Mouse (Mus musculus): ENCODE measurements around the gene Tvp23a. TPM values are rescaled to one million over a fixed set of nuclear protein-coding genes. Genes with fewer than 3 reads are reported as not detected.

Tvp23a gene
- polyA plus RNA-seq (2014; fragmentation: Illumina TruSeq; extraction: RNeasy Lipid Tissue Mini Kit (QIAGEN cat#74804); ENCODE audit: insufficient read depth, low read depth, low replicate concordance), result 0.20 TPM

DNA sequence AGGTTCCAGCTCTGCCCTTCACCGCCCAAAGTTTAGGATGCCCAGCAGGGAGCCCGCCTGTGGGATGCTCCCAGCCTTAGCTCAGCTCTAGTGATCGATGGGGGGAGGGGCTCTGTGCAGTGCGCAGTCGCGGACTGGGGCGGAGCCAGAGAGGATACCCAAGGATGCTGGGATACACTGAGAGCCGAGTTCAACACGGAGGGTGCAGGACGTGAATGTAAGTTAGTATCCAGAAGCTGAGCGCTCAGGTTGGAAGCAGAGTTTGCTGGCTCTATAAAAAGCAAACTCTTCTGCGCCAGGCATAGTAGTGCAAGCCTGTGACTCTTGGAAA, at the start of gene Tvp23a:
Gene Tvp23a, minus strand, starts transcription at position 99 of the 331 bp plus-strand sequence.

GRCm38 (mm10) chr16:10479857-10480256, 32.7 kb upstream of the Tvp23a start, which contains the start of gene Ciita:
TSS of gene Ciita (plus strand) at chr16:10480059.

GRCm38 (mm10) chr16:10411764-10412746, 35.1 kb downstream of the Tvp23a start, which contains the start of gene Nubp1:
TSS of gene Nubp1 (plus strand) at chr16:10411948.

GRCm38 (mm10) chr16:10394699-10395540, 52.2 kb downstream of the Tvp23a start, which contains the start of gene Tekt5:
TSS of gene Tekt5 (minus strand) at chr16:10395490.

Other genes starting within 250 kb of the Tvp23a start
- 456 TPM for gene Emp2, start 133.4 kb downstream of the Tvp23a start, polyA plus RNA-seq (2014; fragmentation: Illumina TruSeq; extraction: RNeasy Lipid Tissue Mini Kit (QIAGEN cat#74804); ENCODE audit: insufficient read depth, low read depth, low replicate concordance)
- 4.8 TPM for gene Tekt5, start 51.9 kb downstream of the Tvp23a start, polyA plus RNA-seq (2014; fragmentation: Illumina TruSeq; extraction: RNeasy Lipid Tissue Mini Kit (QIAGEN cat#74804); ENCODE audit: insufficient read depth, low read depth, low replicate concordance)
- 18.7 TPM for gene Nubp1, start 35.4 kb downstream of the Tvp23a start, polyA plus RNA-seq (2014; fragmentation: Illumina TruSeq; extraction: RNeasy Lipid Tissue Mini Kit (QIAGEN cat#74804); ENCODE audit: insufficient read depth, low read depth, low replicate concordance)
- 3.9 TPM for gene Ciita, start 32.7 kb upstream of the Tvp23a start, polyA plus RNA-seq (2014; fragmentation: Illumina TruSeq; extraction: RNeasy Lipid Tissue Mini Kit (QIAGEN cat#74804); ENCODE audit: insufficient read depth, low read depth, low replicate concordance)
- gene Dexi, start 95.7 kb upstream of the Tvp23a start, polyA plus RNA-seq (2014; fragmentation: Illumina TruSeq; extraction: RNeasy Lipid Tissue Mini Kit (QIAGEN cat#74804); ENCODE audit: insufficient read depth, low read depth, low replicate concordance), result 17.0 TPM
- gene Clec16a, start 98.0 kb upstream of the Tvp23a start, polyA plus RNA-seq (2014; fragmentation: Illumina TruSeq; extraction: RNeasy Lipid Tissue Mini Kit (QIAGEN cat#74804); ENCODE audit: insufficient read depth, low read depth, low replicate concordance), result 8.9 TPM

Measured in lung, adult 10 weeks (tissue).